Mouse (Mus musculus) embryonic facial prominence, embryonic 13.5 days (tissue): ENCODE measurements around the gene Pth1r. TPM values are rescaled to one million over a fixed set of nuclear protein-coding genes. Genes with fewer than 3 reads are reported as not detected.
A peak's percentile ranks its signal among the peaks of the same experiment; 100 is the strongest.
"Not testable (repeated sequence)": the region's sequence is repeated elsewhere in the genome, so short reads cannot be mapped to it uniquely, and the experiment has no call there.

Source experiments
- ATAC-seq: fragments of 200-750 bp; cut with Nextera tagmentation; 2 replicates; pipeline ENCODE4 v1.8.0; 2017; ENCODE audit warnings: low read depth; ENCODE audit not compliant: insufficient number of reproducible peaks, insufficient read depth, low FRiP score, low TSS enrichment
- H3K27ac ChIP-seq: fragments of 300-500 bp; sonication (generic); 2 replicates; pipeline ENCODE4 v1.5.1; 2015; ENCODE audit warnings: moderate library complexity, mild to moderate bottlenecking, inconsistent platforms
- H3K27me3 ChIP-seq: fragments of 300-500 bp; sonication (generic); 2 replicates; pipeline ENCODE4 v1.6.1; 2015; ENCODE audit warnings: mild to moderate bottlenecking, inconsistent platforms
- H3K36me3 ChIP-seq: fragments of 300-500 bp; sonication (generic); 2 replicates; pipeline ENCODE4 v1.6.1; 2015; ENCODE audit warnings: mild to moderate bottlenecking, inconsistent platforms
- H3K4me1 ChIP-seq: fragments of 300-500 bp; sonication (generic); 2 replicates; pipeline ENCODE4 v1.6.1; 2015; ENCODE audit warnings: inconsistent platforms
- H3K4me2 ChIP-seq: fragments of 300-500 bp; sonication (generic); 2 replicates; pipeline ENCODE4 v1.6.1; 2015; ENCODE audit warnings: moderate library complexity, mild to moderate bottlenecking, inconsistent platforms
- H3K4me3 ChIP-seq: fragments of 300-500 bp; sonication (generic); 2 replicates; pipeline ENCODE4 v1.5.1; 2015; ENCODE audit warnings: mild to moderate bottlenecking, inconsistent platforms
- H3K9ac ChIP-seq: fragments of 300-500 bp; sonication (generic); 2 replicates; pipeline ENCODE4 v1.6.1; 2015; ENCODE audit warnings: mild to moderate bottlenecking, inconsistent platforms
- H3K9me3 ChIP-seq: fragments of 300-500 bp; sonication (generic); 2 replicates; pipeline ENCODE4 v1.6.1; 2016; ENCODE audit warnings: inconsistent platforms
- WGBS: fragments of 180-500 bp; shearing (Covaris S2); methylation state at CpG from one replicate; pipeline ENCODE4 v1.1.7; 2015; ENCODE audit warnings: mixed read lengths; 5-methylcytosine and 5-hydroxymethylcytosine counted together
- polyA plus RNA-seq: library from polyadenylated mRNA; unstranded; fragments of >200 nt; fragmentation: Nextera tagmentation; extraction: Ambion mirVana; gene quantifications from 2 replicates; pipeline ENCODE4 v1.2.1, GENCODE M21; 2015

Pth1r gene
- polyA plus RNA-seq, 1 experiment from 2014 or later = 165 TPM

DNA sequence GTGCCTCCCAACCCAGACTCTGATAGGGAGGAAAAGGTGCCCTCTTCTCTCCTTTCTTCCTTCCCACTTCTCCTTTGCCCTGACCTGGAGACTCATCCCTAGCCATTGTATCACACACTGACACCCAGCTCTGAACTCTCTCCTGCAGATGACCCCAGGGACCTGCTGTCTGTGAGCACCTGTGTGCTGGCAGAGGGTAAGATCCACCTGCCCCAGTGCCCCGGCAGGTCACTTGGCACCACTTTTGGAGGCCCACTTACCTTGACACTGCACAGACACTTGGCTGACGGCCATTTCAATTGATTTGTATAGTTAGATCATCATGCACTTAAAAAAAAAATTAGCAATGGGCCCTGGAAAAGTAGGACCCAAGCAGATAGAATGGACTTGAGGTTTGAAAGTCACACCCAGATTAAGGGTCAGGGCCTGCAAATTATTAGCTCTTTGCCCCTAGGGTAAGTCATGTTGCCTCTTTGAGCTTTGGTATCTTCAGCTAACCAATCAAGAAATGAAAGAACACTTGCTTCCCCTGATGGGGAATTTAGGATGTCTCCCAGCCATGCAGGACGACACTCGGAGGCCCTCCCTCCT, 51.7 kb downstream of the Pth1r start:
- H3K27ac ChIP-seq = no peak overlapping the region
- no peak overlapping the region for H3K4me2 ChIP-seq
- no peak for ATAC-seq
- H3K27me3 ChIP-seq = no peaks in the 10 kb centered on the region
- no peaks in the 10 kb centered on the region; the same call in 1 of the 2 replicates for H3K4me1 ChIP-seq
- no peak overlapping the region for H3K4me3 ChIP-seq
- 73% methylated on average over 4 of the region's 4 CpGs for WGBS
- H3K36me3 ChIP-seq = peaks cover 24% of the 10 kb centered on the region; the same call in 1 of the 2 replicates
- H3K9me3 ChIP-seq = no peaks in the 10 kb centered on the region
- no peak overlapping the region for H3K9ac ChIP-seq

DNA sequence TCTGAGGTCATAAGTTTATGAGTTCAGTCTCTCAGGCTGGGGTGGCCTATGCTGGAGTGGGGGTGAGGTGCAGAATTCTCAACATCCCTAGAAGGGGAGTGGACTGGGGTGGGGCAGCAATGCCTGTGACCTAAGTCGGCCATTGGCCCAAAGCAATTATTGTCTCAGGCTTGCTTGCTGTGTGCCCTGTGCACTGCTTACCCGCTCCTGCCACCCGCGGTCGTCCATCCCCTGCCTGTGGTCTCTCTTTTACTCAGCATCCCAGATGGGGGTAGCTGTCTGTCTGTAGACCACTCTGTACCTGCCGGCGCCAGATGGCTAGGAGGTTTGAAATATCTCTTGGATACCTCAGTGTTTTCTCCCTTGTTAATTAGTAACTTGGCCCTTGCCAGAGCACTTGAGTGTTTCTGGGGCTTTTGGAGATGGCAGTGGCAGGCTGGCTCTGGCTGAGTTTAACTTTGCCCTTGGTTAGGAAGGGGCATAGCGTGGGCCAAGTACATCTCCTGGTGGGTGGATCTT, 57.6 kb downstream of the Pth1r start:
- H3K9me3 ChIP-seq = no peaks in the 10 kb centered on the region
- no peak overlapping the region for H3K9ac ChIP-seq
- H3K27me3 ChIP-seq = no peaks in the 10 kb centered on the region
- H3K4me3 ChIP-seq = no peak overlapping the region
- H3K4me2 ChIP-seq = no peak overlapping the region
- H3K4me1 ChIP-seq = peaks cover 24% of the 10 kb centered on the region
- ATAC-seq = no peak
- H3K27ac ChIP-seq = no peak overlapping the region
- H3K36me3 ChIP-seq = peaks cover 2% of the 10 kb centered on the region; the same call in 1 of the 2 replicates
- WGBS = 87% methylated on average over 8 of the region's 8 CpGs

DNA sequence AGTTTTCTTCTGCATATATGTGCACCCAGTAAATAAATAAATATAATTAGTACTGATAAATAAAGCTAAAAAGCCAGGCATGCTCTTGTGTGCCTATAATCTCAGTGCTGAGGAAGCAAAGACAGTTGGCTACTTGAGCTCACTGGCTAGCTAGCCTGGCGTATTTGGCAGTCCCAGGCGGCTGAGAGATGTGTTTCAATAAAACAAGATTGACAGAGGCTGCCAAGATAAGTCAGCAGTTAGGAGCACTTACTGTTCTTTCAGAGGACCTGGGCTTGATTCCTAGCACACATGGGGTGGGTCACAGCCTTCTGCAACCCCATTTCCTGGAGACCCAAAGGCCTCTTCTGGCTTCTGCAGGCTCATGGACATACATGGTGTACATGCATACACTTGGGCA, 59.1 kb downstream of the Pth1r start:
- Histone ChIP-seq H3K4me2 (no peak overlapping the region), H3K4me1 (peaks cover 37% of the 10 kb centered on the region), H3K27ac (no peak overlapping the region), H3K4me3 (no peak overlapping the region), H3K27me3 (no peaks in the 10 kb centered on the region), H3K9me3 (no peaks in the 10 kb centered on the region), H3K9ac (no peak overlapping the region), H3K36me3 (no peaks in the 10 kb centered on the region; the same call in 1 of the 2 replicates)
- WGBS = 82% methylated on average over 2 of the region's 2 CpGs
- ATAC-seq = no peak

DNA sequence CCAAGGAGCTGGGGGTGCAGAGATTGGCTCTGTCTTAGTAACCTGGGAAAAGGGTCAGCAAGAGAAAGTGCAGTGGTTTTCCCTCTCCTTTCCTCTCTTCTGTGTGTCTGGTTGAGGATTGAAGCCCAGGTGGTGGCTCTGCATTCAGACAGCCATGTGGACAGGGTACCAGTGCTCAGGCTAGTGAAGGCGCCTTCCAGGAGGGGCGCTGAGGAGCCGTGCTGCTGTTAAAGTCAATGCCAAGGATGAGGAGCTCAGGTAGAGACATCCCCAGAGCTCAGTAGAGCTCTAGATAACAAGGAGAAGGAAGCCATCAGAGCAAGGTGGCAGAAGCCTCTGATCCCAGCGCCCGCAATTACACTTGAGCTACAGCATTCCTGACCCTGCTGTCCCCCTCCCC, 59.9 kb downstream of the Pth1r start:
- WGBS = 66% methylated on average over 5 of the region's 5 CpGs
- Histone ChIP-seq H3K9ac (no peak overlapping the region), H3K9me3 (no peaks in the 10 kb centered on the region), H3K4me2 (no peak overlapping the region), H3K27me3 (no peaks in the 10 kb centered on the region), H3K4me3 (no peak overlapping the region), H3K4me1 (peaks cover 41% of the 10 kb centered on the region), H3K27ac (no peak overlapping the region), H3K36me3 (no peaks in the 10 kb centered on the region; the same call in 1 of the 2 replicates)
- ATAC-seq = no peak

DNA sequence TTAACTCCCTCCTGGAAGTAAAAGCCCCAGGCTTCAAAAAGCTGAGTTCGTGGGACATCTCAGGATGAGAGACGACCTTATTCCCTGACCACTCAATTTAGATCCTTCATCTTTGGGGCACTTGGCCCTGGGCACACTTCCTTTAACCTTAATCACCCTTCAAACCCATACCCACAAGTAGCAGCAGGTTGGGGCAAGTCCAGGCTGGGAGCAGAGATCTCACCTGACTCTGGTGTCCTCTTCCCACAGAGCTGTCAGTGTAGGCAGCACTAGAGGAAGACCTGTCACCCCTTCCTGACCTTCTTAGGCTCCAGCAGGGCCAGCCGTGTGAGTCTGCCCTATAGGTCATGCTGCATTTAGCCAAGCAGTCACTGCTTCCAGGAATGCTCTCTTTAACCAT, 60.5 kb downstream of the Pth1r start:
- H3K4me3 ChIP-seq = no peak overlapping the region
- peaks cover 44% of the 10 kb centered on the region for H3K4me1 ChIP-seq
- H3K36me3 ChIP-seq = no peaks in the 10 kb centered on the region; the same call in 1 of the 2 replicates
- H3K4me2 ChIP-seq = no peak overlapping the region
- no peak overlapping the region for H3K9ac ChIP-seq
- ATAC-seq = no peak
- 48% methylated on average over 3 of the region's 3 CpGs for WGBS
- no peak overlapping the region for H3K27ac ChIP-seq
- H3K9me3 ChIP-seq = no peaks in the 10 kb centered on the region
- H3K27me3 ChIP-seq = no peaks in the 10 kb centered on the region

DNA sequence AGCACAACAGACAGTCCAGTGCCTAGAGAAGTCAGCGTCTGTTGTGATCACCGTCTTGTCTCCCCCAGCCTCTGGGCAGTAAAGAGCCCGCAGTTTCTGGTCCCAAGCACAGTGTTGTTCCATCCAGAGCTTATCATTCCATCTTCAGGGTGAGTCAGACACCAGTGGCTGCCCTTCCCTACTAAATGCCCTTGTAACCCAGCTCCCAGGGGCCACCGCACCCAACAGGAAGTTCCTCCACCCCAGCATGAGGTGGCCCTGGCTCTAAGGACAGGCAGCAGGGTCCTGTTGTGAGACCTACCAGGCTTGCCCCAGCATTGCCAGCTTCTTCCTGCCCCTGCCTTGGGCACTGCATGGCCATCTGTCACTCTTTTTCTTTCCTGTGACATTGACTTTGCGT, 61.4 kb downstream of the Pth1r start:
- no peak for ATAC-seq
- no peaks in the 10 kb centered on the region; the same call in 1 of the 2 replicates for H3K36me3 ChIP-seq
- H3K4me2 ChIP-seq = no peak overlapping the region
- no peaks in the 10 kb centered on the region for H3K9me3 ChIP-seq
- H3K9ac ChIP-seq = no peak overlapping the region
- WGBS = 74% methylated on average over 5 of the region's 5 CpGs
- peaks cover 44% of the 10 kb centered on the region for H3K4me1 ChIP-seq
- no peak overlapping the region for H3K27ac ChIP-seq
- H3K27me3 ChIP-seq = no peaks in the 10 kb centered on the region
- H3K4me3 ChIP-seq = no peak overlapping the region

DNA sequence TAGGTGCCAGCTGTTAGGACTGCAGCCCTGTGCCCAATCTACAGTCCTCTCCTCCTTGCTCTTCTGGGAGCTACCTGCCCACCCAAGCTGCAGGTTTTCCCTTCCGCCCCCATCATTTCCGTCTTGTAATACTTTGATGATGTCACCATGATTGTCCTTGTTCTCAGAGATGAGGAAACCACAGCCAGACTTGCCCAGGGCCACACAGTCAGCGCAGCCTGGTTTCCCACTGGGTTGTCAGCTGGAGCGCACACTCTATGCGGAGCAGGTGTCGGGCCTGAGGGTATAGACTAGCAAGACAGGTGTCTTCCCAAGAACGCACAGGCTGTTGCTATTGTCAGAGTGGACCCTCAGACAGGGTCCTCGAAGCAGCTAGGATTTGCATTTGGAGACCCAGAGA, 61.8 kb downstream of the Pth1r start:
- Histone ChIP-seq H3K27me3 (no peaks in the 10 kb centered on the region), H3K4me3 (no peak overlapping the region), H3K9me3 (no peaks in the 10 kb centered on the region), H3K27ac (0 out of 2 replicates have a peak overlapping the region, but pooled peaks have one; percentile 66), H3K4me2 (no peak overlapping the region), H3K9ac (no peak overlapping the region), H3K36me3 (peaks cover under 1% of the 10 kb centered on the region), H3K4me1 (peaks cover 44% of the 10 kb centered on the region)
- WGBS = 72% methylated on average over 8 of the region's 8 CpGs
- ATAC-seq = no peak

DNA sequence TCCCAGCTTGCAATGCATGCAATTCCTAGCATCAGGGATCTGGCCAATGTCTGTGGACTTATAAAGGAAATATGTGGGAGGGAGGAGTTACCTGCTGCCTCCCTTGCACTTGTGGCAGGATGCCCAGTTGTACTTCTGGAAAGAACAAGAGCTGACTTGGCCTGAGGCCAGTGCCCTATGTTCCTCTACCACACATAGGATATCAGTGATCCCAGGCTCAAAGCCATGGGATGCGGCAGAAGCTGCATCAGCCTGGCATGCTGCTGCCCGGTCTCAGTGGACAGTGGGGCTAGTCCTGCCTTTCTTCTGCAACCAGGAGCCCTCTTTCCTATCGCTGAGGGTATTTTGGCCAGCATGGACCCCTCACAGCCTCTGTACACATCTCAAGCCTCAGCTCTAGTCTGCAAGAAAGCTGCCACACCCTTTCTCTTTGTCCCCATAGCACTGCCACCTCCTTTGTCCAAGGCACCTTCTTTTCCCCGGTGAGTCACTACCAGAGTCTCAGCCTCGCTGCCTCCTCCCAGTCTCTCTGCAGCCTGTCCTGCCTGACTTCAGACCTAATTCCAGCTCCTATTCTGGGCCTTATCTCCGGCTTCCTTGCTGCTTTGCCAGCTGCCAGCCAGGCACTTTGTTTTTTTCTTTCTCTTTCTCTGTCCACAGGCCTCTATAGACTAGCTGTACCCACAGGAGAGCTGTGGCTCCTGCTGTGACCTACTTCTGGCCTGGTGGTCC, 62.7 kb downstream of the Pth1r start:
- Histone ChIP-seq H3K36me3 (peaks cover 3% of the 10 kb centered on the region), H3K4me1 (peaks cover 44% of the 10 kb centered on the region), H3K9me3 (no peaks in the 10 kb centered on the region), H3K4me2 (no peak overlapping the region), H3K27ac (peak overlapping the region; percentile 66), H3K27me3 (no peaks in the 10 kb centered on the region), H3K4me3 (no peak overlapping the region), H3K9ac (peak overlapping the region; percentile 41; the same call in 1 of the 2 replicates)
- WGBS = 68% methylated on average over 6 of the region's 6 CpGs
- peak; percentile 64; the same call in 1 of the 2 replicates for ATAC-seq

DNA sequence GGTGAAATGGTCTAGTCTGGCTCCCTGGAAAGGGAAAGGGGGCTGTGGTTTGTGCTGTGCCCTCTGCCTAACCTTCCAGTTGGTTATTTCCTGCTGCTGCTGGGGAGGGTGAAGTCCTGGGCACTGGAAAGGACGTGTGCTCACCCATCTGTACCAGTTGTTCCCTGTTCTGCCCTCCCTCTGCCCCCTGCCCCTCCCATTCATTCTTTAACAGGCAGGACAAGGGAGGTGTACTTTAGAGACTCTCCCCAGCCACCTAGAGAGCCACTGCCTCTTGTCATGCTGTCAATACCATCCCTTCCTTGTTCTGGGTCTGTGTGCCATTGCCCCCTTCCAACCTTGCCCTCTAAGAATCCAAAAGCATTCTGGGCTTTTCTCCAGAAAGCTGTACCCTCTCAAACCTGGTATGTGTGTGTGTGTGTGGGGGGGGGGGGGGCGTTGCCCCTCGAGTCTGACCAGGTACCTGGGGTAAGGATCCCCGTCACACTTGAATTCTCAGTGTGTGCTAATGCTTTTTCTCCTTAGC, 63.3 kb downstream of the Pth1r start:
- 40% methylated on average over 4 of the region's 4 CpGs for WGBS
- ATAC-seq = no peak
- Histone ChIP-seq H3K27ac (peak overlapping the region; percentile 66), H3K9ac (no peak overlapping the region; the same call in 1 of the 2 replicates), H3K9me3 (no peaks in the 10 kb centered on the region), H3K27me3 (no peaks in the 10 kb centered on the region), H3K4me3 (no peak overlapping the region), H3K4me2 (0 out of 2 replicates have a peak overlapping the region, but pooled peaks have one; percentile 1), H3K36me3 (peaks cover 3% of the 10 kb centered on the region), H3K4me1 (peaks cover 44% of the 10 kb centered on the region)

DNA sequence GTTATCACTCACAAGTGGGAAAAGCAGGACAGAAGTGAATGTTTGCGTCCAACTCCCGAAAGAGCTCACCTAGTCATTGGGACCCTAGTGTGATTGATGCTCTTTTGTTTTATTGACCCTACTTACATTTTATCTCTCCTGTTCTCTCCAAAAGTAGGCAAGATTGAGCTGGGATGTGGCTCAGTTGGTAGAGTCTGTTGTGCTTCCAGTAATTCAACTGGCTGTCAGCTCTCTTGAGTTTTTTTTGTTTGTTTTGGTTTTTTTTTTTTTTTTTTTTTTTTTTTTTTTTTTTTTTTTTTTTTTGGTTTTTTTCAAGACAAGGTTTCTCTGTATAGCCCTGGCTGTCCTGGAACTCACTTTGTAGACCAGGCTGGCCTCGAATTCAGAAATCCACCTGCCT, 64.2 kb downstream of the Pth1r start:
- not testable (repeated sequence) for H3K4me3 ChIP-seq, H3K9ac ChIP-seq, H3K4me2 ChIP-seq, H3K36me3 ChIP-seq, H3K9me3 ChIP-seq, ATAC-seq, H3K27ac ChIP-seq, H3K27me3 ChIP-seq
- 90% methylated on average over 3 of the region's 3 CpGs for WGBS
- peaks cover 44% of the 10 kb centered on the region for H3K4me1 ChIP-seq

DNA sequence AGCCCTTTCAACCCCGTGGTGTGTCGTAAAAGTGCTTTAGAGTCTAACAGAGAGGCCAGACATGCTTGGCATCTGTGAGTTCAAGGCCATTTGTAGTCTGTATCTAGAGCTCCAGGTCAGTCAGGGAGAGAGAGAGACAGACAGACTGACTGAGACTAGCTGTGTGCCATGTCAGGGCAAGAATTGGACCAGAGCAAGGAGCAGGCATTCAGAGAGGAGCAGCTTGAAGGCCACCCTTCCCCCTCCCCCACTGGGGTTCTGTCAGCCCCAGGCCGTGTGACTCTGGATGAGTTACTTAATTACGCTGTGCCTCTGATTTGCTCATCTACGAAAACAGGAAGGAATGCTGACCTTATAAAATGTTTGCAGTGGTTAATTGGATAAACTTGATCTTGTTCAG, 64.7 kb downstream of the Pth1r start:
- H3K9me3 ChIP-seq = no peaks in the 10 kb centered on the region
- peaks cover 42% of the 10 kb centered on the region for H3K4me1 ChIP-seq
- H3K9ac ChIP-seq = no peak overlapping the region
- H3K4me3 ChIP-seq = no peak overlapping the region
- H3K27me3 ChIP-seq = no peaks in the 10 kb centered on the region
- H3K36me3 ChIP-seq = peaks cover 3% of the 10 kb centered on the region
- no peak for ATAC-seq
- 49% methylated on average over 5 of the region's 5 CpGs for WGBS
- no peak overlapping the region for H3K27ac ChIP-seq
- H3K4me2 ChIP-seq = no peak overlapping the region

DNA sequence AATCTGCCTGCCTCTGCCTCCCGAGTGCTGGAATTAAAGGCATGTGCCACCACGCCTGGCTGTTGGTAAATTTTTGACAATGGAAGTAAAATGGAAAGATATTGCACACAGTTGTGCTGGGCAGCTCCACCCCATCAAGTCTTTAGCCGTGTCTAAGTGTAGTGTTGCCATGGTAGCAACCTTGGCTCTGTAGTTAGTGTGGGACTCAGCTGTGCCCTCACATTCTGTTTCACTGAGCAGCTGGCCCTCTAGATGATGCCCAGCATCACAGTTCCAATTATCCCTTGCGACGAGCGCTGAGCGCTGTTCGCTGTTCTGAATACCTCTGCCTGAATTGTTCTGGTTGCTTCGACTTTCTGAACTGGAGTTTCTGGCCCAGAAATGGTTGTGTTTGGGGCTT, 65.1 kb downstream of the Pth1r start:
- ATAC-seq = no peak
- Histone ChIP-seq H3K36me3 (peaks cover 3% of the 10 kb centered on the region), H3K27ac (no peak overlapping the region), H3K27me3 (no peaks in the 10 kb centered on the region), H3K9me3 (no peaks in the 10 kb centered on the region), H3K9ac (no peak overlapping the region), H3K4me1 (peaks cover 40% of the 10 kb centered on the region), H3K4me3 (no peak overlapping the region), H3K4me2 (no peak overlapping the region)
- 81% methylated on average over 9 of the region's 9 CpGs for WGBS
